Mouse (Mus musculus) right cerebral cortex, adult 2 months (tissue): ENCODE results near the gene Alcam.

Source experiments
- DNase-seq, 2 experiments: peaks; one replicate each; pipeline ENCODE4 v3.0.0; 2021 to 2022; ENCODE audit warnings: low spot score in 2 of 2

Gene Alcam

DNA sequence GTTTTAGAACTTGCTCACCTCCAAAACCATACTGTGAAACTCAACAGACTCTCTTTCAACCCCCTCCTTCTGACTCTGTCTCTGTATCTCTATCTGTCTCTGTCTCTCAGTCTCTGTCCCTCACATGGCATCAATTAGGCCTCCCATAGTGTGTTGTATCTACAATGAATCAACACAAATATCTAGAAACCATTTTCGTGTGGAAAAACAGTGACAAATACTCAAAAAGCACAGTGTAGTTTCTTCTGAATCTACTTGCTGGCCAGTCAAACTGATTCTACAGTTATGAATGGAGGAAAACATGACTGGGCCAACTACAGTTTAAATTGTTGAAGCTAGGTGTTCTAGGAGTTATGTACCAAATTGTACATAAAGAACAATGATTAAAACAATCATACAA lies 10.8 kb downstream of the Alcam start:
- no peak for DNase-seq

DNA sequence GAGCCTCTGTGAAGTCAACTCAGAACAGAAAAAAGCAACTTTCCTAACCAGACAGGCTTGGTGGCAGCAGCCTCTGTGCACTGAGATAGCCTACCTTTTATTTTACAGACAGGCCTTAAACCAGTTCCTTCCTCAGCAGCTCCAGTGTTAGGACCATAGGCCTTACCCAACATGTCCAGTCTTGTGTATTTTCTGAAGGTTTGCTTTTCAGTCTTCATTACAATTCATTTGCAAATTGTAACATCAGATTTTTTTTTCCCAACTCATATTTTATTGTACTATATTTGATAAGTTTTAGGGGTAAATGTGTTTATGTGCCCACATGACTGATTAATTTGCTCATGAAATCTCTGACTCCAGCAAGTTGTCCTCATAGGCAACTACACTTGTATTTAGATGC lies 14.3 kb downstream of the Alcam start:
- DNase-seq: no peak

DNA sequence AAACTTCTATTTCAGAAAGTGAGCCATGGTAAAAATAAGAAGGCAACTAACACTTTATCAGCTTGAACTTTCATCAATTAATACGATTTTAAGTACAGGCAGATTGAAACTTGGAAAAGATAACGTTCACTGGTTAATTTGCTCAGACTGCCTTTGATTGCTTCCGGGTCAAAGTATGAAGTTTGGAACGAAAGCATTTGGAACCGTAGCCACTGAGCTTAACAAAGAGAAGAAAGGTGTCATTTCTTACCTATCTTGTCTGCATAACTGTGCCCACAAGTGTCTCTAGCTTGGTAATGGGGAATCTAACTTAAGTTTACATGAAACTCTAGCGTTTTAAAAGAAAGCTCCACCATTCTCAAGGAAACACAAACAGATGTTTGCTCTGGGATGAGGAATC lies 14.9 kb downstream of the Alcam start:
- no peak for DNase-seq

DNA sequence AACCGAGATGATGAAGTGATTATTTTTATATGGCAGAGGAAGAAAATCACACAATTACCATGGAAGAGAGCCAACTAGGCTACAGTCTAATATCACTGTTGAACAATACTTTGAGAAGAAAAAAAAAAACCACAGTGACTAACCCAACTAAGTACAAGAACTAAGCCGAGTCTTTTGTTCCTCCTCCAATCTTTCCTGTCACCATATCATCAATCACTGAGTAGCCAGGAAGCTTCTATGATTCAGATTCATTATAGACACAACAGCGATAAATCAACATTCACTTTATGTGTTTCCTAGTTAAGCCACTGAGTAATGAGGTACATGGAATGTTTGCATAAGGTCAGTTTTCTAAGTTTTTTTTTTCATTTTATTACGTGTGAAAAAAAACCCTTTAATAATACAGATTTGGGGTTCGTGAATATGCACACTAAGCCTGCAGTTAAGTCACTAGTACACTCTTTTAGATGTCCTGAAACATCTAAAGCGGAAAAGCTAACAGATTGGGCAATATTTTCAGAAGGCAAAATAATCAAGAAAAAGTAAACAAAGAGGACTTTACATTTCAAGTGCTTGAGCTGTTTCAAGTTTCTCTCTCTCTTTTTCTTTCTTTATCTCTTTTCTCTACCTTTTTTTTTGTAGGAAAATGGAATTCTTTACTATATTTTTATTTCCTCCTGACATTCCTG lies 15.5 kb downstream of the Alcam start:
- DNase-seq: no peak

DNA sequence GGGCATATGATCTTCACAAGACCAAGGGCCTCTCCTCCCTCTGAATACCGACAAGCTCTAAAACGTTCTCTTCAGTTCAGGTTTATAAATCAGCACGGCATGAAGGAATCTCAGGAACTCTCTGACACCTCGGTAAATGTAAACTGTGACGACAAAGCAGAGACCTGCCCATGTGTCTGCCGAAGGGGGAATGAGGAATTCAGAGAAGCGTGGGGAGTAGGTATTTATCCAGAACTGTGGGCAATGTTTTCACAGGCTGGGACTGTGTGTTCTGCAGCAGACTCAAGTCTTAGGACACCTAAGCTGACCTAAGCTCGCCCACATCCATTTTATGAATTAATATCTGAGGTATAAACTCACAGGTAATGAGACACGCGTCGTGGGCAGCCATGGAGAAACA lies 20.7 kb downstream of the Alcam start:
- no peak for DNase-seq

DNA sequence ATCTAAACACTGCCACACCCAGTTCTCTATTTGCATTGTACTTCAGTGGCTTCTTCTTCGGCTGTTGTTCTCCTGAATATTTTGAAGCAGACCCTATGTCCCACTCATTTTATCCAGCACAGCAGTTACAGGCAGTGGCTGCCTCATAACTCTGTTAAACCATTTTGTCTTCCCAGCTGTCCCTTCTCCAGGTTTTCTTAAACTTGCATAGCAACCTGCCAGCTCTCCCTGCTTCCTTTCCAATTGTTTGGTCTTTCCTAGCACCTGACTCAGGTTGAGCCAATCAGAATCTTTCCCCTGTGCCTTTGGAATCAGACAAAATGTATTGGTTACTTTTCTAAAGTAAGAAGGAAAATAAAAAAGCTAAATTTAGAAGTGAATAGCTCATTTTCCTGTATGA lies 21.8 kb downstream of the Alcam start:
- DNase-seq: no peak

DNA sequence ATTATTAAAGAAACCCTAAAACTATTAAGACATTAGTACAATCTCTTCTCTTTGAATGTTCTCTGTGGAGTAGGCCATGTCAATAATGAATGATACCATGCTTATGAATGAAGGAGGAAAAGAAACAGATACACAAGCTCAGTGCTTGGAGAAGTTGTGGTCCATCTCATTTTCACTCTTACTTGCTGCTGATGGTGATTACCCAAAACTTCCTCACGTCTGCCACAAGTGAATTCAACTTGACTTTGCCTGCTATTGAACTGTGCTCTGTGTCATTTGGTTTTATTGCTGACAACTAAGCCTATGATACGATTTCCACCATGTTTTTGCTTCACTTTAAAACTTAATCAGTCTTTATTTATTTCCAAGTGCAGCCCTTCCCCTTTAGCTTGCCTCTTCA lies 22.3 kb downstream of the Alcam start:
- no peak for DNase-seq

DNA sequence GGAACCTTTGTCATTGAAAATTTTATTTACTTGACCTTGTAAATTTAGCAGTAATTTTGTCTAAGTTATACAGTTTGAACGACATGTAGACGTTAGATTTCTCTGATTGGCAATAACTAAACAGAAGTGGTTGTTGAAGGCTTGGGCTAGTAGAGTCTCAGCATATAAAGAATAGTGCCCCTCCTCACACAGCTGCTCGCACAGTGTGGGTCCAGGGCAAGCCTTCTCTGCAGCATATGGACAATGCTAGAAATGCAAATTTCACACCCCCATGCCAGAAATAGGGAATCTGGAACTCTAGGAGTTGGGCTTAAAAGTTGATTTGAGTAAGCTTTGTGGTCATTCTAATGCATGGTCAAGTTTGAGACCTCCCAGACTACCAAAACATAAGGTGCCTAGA lies 23.8 kb downstream of the Alcam start:
- DNase-seq: no peak

DNA sequence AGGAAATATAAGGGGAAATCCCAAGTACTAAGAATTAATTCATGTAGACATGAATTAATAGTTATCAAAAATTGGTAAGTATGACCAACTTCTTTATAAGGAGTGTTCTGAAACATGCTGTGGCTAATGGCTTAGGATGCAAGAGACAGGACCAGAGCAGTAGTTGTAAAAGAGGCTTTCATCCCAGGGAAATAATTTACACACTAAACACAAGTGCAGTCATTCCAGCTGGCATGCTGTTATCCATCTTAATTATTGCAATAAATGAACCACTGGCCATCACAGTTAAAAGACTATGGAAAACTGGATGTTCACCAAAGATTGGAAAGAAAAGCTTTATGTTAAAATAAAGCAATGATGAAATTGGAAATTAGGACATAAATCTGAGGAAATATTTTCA lies 24.2 kb downstream of the Alcam start:
- DNase-seq: no peak

DNA sequence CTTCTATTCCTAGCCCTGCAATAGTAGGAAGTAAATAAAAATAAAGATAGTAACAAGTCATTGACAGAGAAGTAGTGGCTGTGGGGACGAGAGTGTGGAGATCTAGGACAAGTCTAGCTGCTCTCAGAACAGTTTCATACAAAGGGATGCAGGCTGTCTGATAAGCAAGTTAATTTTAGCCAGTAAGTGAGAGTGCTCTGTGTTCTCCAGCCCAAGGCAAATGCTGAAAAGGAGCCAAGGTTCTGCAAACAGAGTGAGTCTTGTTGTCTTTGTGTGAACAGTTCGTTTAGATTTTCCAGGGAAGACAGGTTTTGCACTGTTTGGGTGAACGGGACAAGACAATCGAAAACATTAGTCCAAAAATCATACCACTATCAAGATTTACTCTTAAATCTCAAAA lies 25.4 kb downstream of the Alcam start:
- peak; percentile 31 to 47 for DNase-seq

DNA sequence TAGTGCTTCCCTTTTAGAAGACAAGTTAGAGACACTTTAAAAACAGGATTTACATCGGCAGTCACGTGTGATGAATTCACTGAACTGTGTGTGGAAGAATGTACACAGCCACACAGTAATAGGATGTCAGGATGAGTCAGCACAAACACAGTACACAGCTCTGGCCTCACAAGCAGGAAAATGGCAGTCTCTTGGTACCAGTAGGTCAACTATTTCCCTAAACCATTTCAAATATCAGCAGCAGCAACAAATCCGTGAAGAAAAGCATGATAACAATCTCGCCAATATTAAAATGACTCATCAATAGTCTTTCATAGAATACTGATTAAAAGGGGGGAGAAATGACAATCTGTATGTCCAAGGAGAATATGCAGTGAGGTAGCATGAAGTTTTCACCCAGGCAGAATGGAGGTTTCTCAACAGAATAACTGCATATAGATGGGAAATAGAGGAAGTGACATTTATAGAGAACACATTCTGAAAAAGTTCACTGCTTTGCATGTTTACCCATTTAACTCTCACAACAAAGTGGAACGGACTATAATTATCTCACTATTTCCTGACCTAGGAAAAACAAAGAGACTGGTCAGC lies 35.2 kb downstream of the Alcam start:
- DNase-seq: no peak

DNA sequence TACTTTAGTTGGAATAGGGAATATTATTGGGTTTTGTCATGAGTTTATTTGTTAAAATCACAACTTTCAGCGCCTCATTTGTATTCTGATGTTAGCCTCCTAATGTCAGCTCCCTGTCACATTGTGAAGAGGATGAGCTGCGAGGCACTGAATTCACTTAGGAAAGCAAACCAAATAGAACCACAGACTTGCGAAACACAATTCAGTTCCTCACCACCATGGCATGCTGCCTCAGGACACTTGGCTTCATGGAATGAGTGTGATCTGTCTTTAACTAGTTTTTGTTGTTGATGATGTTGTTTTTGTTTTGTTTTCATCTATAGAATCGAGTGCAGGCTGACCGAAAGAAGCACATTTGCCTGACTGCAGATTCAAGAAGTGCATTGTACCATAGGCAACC lies 35.9 kb downstream of the Alcam start:
- DNase-seq: no peak

DNA sequence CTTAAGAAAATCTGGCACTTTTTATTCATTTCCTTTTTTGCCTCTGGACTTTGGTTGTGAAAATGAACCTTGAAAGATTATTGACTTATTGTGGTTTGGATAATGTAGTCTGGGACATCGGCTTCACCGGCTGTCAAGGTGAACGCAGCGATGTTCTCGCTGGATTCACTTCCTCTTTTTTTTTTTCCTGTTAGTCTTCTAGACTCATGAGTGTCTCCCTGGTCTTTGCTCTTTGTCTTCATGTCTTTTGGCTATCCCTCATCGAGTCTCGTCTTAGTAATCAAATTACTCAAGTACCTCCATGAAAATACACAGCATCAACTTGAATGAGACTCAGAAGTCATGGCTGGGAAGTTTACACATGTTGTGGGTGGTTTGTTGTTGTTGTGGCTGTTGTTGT lies 36.7 kb downstream of the Alcam start:
- DNase-seq: no peak

DNA sequence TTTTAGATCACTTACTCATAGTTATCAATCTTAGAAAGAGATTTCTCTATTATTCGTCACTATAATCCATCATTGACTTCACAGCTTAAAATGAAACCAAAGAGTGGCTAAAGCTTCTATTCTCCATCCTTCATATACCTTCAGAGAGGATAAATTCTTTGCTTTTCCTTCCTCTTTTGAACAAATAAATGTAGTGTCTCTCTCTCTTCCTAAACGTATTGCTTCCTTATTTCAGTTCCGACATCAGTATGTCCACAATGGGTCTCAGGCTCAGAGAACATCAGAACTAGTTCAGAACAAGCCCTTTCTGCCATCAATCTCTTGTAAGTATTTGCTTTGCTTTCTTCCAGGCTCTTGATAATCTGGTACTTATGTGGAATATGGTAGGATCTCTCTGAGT lies 40.2 kb downstream of the Alcam start:
- no peak for DNase-seq

DNA sequence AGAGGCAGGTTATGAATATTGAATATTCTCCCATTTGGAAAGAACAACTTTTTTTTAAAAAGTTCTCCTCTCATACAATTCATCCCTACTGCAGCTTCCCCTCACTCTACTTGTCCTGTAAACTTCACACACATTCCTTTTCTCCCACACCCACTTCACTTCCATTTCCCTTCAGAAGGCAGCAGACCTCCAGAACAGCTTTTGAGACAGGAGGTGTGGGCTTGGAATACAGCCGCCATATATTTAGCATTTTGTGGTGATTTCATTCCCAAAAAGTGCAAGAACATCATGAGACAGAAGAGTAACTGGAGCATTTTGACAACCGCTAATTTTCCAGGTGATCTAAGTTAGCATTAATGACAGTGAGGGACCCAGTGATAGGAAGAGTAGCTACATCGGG lies 47.8 kb downstream of the Alcam start:
- DNase-seq: no peak

DNA sequence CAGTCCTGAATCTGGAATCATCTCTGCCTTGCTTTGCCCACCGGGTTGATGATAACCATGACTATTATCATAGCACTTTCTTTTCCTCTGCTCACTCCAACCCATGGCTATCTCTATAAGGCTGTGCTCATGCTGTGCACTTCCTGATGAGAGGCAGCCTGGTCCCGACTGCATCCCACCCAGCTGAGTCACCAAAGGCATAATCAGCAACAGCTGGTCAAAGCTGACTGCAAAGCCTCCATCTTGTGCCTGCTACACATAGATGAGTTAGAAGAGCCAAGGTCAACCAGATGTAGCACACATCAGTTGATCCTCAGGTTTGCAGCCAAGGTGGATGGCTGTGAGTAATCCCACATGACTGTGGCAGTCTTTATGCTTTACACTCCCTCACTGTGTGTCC lies 48.6 kb downstream of the Alcam start:
- no peak for DNase-seq

DNA sequence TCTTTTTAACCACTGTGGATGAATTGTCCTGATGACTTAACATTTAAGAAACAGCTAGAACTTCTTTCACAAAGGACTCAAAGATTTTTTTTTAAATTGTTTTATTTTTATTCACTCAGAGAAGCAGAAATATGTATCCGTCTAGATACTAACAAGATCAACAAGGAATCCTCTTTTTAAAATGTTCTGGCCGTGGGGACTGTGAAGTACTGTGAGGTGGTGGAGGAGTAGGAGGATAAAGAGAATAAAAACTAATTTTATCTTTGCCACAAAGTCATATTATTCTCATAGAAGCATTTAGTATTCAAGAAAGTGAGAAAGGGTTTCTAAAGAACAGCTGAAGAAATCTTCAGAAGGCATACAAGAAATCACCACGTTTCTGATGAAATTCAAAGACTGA lies 54.8 kb downstream of the Alcam start:
- DNase-seq: no peak

DNA sequence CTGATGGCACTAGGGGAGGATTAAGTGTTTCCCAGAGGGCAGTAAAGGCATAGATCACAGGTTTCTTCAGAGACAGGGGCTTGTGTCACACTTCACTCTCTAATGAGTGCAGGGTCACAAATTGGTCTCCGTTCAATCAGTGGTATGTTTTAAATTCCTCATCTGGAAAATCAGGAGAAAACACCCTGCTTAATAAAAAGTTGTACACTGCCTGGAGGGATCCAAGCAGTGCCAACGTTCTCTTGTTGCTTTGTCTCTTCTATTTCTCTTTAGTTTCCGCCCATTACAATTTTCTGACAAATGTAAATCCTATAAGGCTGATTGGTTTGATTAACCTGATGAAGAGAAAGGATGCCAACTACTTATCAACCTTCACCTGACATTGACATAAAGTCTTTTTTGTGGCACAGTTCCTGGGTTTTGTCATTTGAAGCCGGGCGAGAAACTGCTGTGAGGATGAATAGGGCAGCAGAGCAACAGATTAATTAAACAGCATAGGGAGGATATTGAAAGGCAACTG lies 67.0 kb downstream of the Alcam start:
- DNase-seq: no peak

DNA sequence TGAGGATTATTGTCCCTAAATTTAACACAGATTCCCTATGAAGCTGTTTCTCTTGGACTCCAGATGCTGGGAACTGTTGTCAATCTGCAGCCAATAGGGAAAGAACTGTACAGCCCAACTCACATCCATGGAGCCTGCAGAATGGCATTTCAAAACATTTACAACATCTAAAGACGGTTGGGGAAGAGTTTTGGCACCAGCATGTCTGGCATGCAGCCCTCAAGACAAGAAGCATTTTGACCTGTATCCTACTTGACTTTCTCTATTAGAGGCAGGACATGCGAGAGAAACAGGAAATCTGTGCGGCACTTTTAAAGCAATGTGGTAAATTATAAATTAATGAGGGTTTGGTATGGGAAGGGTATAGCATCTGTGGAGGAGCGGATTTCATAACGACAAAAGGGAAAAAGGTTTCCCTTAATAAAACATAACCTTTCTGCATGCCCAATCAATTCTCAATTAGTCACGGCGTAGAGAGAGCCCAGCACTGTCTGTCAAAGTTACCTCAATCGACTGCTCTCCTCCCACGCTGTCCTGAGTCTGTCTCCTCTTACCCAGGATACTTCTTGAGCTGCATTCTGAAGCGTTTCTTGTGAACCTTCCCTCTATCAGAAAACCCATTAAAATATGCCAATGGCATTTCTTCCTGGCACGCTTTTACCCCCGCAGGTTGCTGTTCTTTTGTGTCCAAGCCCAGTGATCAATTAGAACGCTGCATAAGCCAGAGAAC lies 70.3 kb downstream of the Alcam start:
- no peak for DNase-seq

DNA sequence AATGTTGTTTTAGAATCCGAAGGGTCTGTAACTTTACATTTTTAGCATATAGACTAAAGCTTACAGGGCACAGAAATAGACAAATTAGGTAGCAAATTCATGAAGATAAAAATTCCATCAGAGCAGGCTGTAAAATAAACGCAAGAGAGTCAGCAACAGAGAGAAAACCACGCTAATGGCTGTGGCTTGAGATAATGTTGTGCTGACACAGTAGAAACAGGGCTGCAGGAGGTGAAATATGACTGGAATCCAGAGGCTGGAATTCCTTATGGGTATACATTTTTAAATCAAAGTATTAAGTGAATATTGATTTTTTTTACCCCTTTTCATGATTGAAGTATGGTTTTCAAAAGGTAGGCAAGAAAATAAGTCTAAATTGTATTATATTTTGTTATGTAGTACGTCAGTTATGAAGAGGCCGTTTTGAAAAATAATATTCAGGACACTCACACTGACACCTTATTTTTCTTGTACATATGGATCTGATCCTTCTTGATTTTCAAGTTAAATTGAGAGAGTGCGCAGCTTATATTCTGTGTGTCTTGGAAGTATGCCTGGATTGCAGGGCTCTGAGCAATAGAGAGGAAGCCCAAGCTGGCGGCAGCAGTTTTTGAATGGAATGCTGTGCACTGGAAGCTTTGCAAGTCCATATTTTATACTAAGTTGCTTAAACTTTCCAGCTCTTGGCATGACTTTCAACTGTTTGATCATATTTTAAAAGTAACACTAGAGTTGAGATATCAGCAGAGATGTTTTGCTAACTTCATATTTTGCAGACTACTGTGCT lies 74.9 kb downstream of the Alcam start:
- DNase-seq: no peak

DNA sequence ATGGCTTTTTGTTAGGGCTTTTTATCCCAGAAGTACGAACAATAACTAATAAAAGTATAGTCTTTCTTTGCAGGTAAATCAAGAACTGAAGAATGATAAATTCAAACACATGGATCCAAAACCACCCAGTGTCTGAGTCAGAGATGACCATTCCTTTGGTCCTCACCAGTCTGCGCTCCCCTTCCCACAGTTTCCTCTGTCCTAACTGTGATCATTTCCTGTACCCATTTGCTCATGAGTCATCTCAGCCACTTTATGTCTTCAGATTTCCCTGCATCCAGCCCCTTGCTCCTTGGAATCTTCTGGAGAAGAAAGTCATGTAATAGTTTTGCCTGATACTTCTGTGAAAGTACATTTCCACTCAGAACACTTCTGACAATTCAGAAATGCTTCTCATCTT lies 77.0 kb downstream of the Alcam start:
- DNase-seq: no peak

DNA sequence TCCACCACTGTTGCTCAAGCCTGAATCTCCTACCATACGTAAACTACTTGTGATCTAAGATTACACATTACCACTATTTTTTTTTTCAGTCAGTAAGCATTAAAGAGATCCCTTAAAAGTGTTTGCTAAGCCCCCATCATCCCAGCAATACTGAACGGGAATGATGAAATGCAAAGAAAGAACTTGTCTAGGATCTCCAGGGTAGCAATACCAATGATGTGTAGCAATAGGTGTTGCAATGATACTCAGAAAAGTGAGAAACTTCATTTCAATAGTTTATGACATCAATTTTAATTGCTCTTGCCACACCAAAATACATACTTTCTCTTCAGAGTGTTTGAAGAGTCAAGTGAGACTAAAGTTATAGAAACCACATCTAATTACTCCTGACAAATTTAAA lies 81.9 kb downstream of the Alcam start:
- no peak for DNase-seq
